Mouse (Mus musculus): ENCODE data around the gene Plekha5. TPM values are rescaled to one million over a fixed set of nuclear protein-coding genes. Genes with fewer than 3 reads are reported as not detected.

Gene Plekha5
- polyA plus RNA-seq, 1 experiment from 2014 or later, result 72.9 TPM

- in situ Hi-C loops (cut with MboI; ENCODE audit: low pct_unique_long_range_greater_than_20kb), result no loop called here
- DNase-seq (ENCODE audit: low read depth, low spot score) (no peak), ATAC-seq (no peak)
- CTCF ChIA-PET, result no interaction called here
- POLR2A ChIA-PET, result no interaction called here
- H3K27me3 ChIP-seq, result no peaks in the 10 kb centered on the region
- no peak for TF ChIP-seq CTCF (IDR thresholded peaks at IDR 0.05)
Measured at GRCm38 (mm10) chr6:140621622-140622021, 197.8 kb downstream of the Plekha5 start.

- POLR2A ChIA-PET, result no interaction called here
- in situ Hi-C loops (cut with MboI; ENCODE audit: low pct_unique_long_range_greater_than_20kb), result no loop called here
- CTCF ChIA-PET, result no interaction called here
- DNase-seq (ENCODE audit: low read depth, low spot score), result no peak
- no peak for ATAC-seq
- no peaks in the 10 kb centered on the region for H3K27me3 ChIP-seq
- TF ChIP-seq CTCF (IDR thresholded peaks at IDR 0.05), result no peak
Measured at GRCm38 (mm10) chr6:140622391-140623225, 198.8 kb downstream of the Plekha5 start, which contains the start of gene Aebp2. Aebp2 (plus strand) TSS chr6:140622663.

GRCm38 (mm10) chr6:140623226-140624095, 199.6 kb downstream of the Plekha5 start:
- ATAC-seq, result peak; percentile 82
- in situ Hi-C loops (cut with MboI; ENCODE audit: low pct_unique_long_range_greater_than_20kb), result no loop called here
- no peak for TF ChIP-seq CTCF (IDR thresholded peaks at IDR 0.05)
- CTCF ChIA-PET, result no interaction called here
- H3K27me3 ChIP-seq, result no peaks in the 10 kb centered on the region
- POLR2A ChIA-PET, result interaction anchor here (0.7 kb wide), 1 partner anchor 393 kb away, joined by 3 read pairs; no protein-coding TSS in a partner anchor
- peak; percentile 66 for DNase-seq (ENCODE audit: low read depth, low spot score)

- no peaks in the 10 kb centered on the region for H3K27me3 ChIP-seq
- CTCF ChIA-PET, result no interaction called here
- ATAC-seq (peak; percentile 2), DNase-seq (ENCODE audit: low read depth, low spot score) (no peak)
- in situ Hi-C loops (cut with MboI; ENCODE audit: low pct_unique_long_range_greater_than_20kb), result no loop called here
- POLR2A ChIA-PET, result interaction anchor here (0.7 kb wide), 1 partner anchor 393 kb away, joined by 3 read pairs; no protein-coding TSS in a partner anchor
- TF ChIP-seq CTCF (IDR thresholded peaks at IDR 0.05), result no peak
Measured at GRCm38 (mm10) chr6:140624096-140625051, 200.5 kb downstream of the Plekha5 start.

GRCm38 (mm10) chr6:140629176-140629859, 205.5 kb downstream of the Plekha5 start:
- no peaks in the 10 kb centered on the region for H3K27me3 ChIP-seq
- ChIA-PET CTCF (no interaction called here), POLR2A (interaction anchor here (0.6 to 0.7 kb wide), 3 partner anchors 11 to 431 kb away, joined by 3 to 5 read pairs (median 3); no protein-coding TSS in a partner anchor)
- ATAC-seq (no peak), DNase-seq (ENCODE audit: low read depth, low spot score) (no peak)
- in situ Hi-C loops (cut with MboI; ENCODE audit: low pct_unique_long_range_greater_than_20kb), result no loop called here
- no peak for TF ChIP-seq CTCF (IDR thresholded peaks at IDR 0.05)

GRCm38 (mm10) chr6:140630306-140630705, 206.5 kb downstream of the Plekha5 start:
- no peaks in the 10 kb centered on the region for H3K27me3 ChIP-seq
- CTCF ChIA-PET, result no interaction called here
- POLR2A ChIA-PET, result interaction anchor here (0.7 kb wide), 1 partner anchor 432 kb away, joined by 3 read pairs; no protein-coding TSS in a partner anchor
- in situ Hi-C loops (cut with MboI; ENCODE audit: low pct_unique_long_range_greater_than_20kb), result no loop called here
- no peak for DNase-seq (ENCODE audit: low read depth, low spot score)
- TF ChIP-seq CTCF (IDR thresholded peaks at IDR 0.05), result no peak
- ATAC-seq, result no peak

- H3K27me3 ChIP-seq, result no peaks in the 10 kb centered on the region
- TF ChIP-seq CTCF (IDR thresholded peaks at IDR 0.05), result no peak
- in situ Hi-C loops (cut with MboI; ENCODE audit: low pct_unique_long_range_greater_than_20kb), result no loop called here
- ChIA-PET CTCF (no interaction called here), POLR2A (no interaction called here)
- DNase-seq (ENCODE audit: low read depth, low spot score) (no peak), ATAC-seq (no peak)
Measured at GRCm38 (mm10) chr6:140633616-140634015, 209.8 kb downstream of the Plekha5 start.

GRCm38 (mm10) chr6:140636290-140636689, 212.4 kb downstream of the Plekha5 start:
- ATAC-seq, result no peak
- no peak for TF ChIP-seq CTCF (IDR thresholded peaks at IDR 0.05)
- in situ Hi-C loops (cut with MboI; ENCODE audit: low pct_unique_long_range_greater_than_20kb), result no loop called here
- ChIA-PET POLR2A (no interaction called here), CTCF (interaction anchor here (1.3 kb wide), 1 partner anchor 10 kb away, joined by 4 read pairs; no protein-coding TSS in a partner anchor)
- no peaks in the 10 kb centered on the region for H3K27me3 ChIP-seq
- no peak for DNase-seq (ENCODE audit: low read depth, low spot score)

GRCm38 (mm10) chr6:140642010-140642409, 218.2 kb downstream of the Plekha5 start:
- CTCF ChIA-PET, result interaction anchor here (1.3 kb wide), 1 partner anchor 16 kb away, joined by 3 read pairs; no protein-coding TSS in a partner anchor
- TF ChIP-seq CTCF (IDR thresholded peaks at IDR 0.05), result no peak
- no peak for DNase-seq (ENCODE audit: low read depth, low spot score)
- H3K27me3 ChIP-seq, result no peaks in the 10 kb centered on the region
- in situ Hi-C loops (cut with MboI; ENCODE audit: low pct_unique_long_range_greater_than_20kb), result no loop called here
- POLR2A ChIA-PET, result no interaction called here
- no peak for ATAC-seq
